Mouse (Mus musculus) gastrocnemius, adult 2 months (tissue): Measurements from ENCODE around the gene Stard9. TPM values are rescaled to one million over a fixed set of nuclear protein-coding genes. Genes with fewer than 3 reads are reported as not detected.
A peak's percentile ranks its signal among the peaks of the same experiment; 100 is the strongest.
"Not testable (repeated sequence)": the region's sequence is repeated elsewhere in the genome, so short reads cannot be mapped to it uniquely, and the experiment has no call there.

Experiments used
- DNase-seq: peaks from one replicate; pipeline ENCODE4 v3.0.0; 2022
- H3K27ac ChIP-seq: fragments of 200-600 bp; 2 replicates; pipeline ENCODE4 v1.8.1; 2022; ENCODE audit warnings: mild to moderate bottlenecking
- H3K4me3 ChIP-seq: fragments of 200-600 bp; 2 replicates; pipeline ENCODE4 v1.8.1; 2022; ENCODE audit warnings: mild to moderate bottlenecking, moderate library complexity
- CTCF ChIP-seq: fragments of 200-600 bp; IDR thresholded peaks from 2 replicates; pipeline ENCODE4 v1.8.1; 2022; ENCODE audit warnings: antibody characterized with exemption, mild to moderate bottlenecking, moderate library complexity
- intact Hi-C: fragments of 180-260 bp; cut with DNase I; formaldehyde crosslinking; loops from one replicate; pipeline ENCODE4 v1.15.1; 2025
- total RNA-seq, 2 experiments: library from RNA; stranded (reverse); gene quantifications; 2 replicates each; pipeline ENCODE4 v1.2.3; 2021

The Stard9 gene
- total RNA-seq, 2 experiments from 2014 or later: 3.0 TPM

DNA sequence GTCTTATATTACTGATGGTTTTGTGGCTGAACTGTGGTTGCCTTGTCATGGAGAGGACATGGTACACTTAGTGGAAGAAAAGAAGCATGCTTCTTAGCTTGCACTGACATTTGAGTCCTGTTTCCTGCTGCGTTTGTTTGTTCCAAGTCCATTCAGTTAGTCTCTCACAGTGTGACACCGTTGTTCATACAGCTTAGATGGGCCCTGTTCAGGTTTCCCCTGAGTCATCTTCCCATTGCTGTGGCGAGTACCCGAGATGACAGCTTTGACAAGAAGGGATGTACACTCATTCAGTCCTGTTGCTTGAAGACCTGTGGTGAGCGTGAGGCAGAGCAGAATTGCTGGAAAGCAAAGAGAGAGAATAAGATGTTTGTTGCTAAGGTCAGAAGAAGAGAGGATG, 29.6 kb downstream of the Stard9 start:
- no peak for TF ChIP-seq CTCF
- intact Hi-C loops: no loop called here
- no peak for DNase-seq
- Histone ChIP-seq H3K4me3 (no peak overlapping the region), H3K27ac (no peak overlapping the region)

- H3K27ac ChIP-seq: no peak overlapping the region
- intact Hi-C loops: no loop called here
- no peak overlapping the region for H3K4me3 ChIP-seq
- no peak for DNase-seq
- no peak for TF ChIP-seq CTCF
Measured at GRCm38 (mm10) chr2:120659318-120659717, 30.4 kb downstream of the Stard9 start.

DNA sequence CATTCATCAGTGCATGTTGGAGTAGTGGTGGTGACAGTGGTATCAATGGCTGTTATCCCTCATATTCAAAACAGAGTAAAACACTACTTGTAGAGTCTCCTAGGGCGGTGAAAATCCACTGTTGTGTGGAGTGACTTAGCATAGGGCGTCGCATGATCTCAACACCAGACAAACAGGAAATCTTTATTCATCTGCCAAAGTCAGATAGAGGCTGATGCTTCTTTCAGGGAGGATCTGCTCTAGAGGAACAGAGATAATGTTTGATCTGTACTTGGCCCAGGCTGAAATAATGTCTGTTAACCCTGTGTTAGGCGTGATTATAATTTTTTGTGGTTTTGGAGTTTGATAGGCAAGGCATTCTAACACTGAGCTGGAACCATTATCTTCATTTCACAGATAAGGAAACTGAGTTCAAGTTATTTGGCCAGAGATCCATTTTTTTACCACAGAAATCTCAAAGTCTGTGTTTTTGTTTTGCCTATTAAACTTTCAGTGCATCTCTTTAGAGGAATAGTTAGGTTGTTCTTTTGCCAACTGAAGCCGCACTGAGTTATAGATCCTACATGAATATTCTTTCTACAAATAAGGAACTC, 31.7 kb downstream of the Stard9 start:
- Histone ChIP-seq H3K27ac (peak overlapping the region; percentile 46; the same call in 1 of the 2 replicates), H3K4me3 (no peak overlapping the region)
- intact Hi-C loops: no loop called here
- no peak for TF ChIP-seq CTCF
- DNase-seq: no peak

- Histone ChIP-seq H3K27ac (no peak overlapping the region; the same call in 1 of the 2 replicates), H3K4me3 (no peak overlapping the region)
- no peak for TF ChIP-seq CTCF
- no peak for DNase-seq
- intact Hi-C loops: no loop called here
Measured at GRCm38 (mm10) chr2:120662766-120663165, 33.8 kb downstream of the Stard9 start.

DNA sequence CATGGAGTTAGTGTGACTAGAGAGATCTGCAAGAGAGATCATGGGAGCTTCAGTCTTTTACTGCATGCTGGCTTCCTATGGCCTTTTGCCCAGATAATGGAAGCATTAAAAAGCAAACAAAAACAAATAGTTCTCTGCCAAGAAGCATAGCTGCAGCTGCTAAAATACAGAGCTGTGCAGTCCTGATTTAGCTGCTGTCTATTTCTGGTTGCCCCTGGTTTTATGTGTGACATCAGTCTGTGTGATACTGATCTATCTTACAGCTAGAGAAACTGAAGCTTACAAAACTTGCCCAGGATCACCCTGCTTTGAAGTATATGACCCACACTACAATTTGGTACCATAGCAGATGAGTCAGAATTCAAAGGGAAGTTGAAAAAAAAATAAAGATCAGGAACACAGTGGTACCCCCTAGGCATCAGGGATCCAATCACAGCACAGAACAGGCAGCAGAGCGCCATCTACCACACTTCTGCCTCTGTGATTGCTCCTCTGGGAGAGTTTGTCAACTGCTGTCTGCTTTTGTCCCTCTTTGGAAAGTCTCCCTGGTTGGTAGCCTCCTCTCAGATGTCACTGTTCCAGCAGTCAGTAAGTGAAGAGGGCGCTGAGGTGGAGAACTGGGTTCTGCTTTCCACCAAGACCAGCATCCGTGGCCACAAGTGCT, 34.7 kb downstream of the Stard9 start:
- peak; percentile 30; the same call in 1 of the 2 replicates for TF ChIP-seq CTCF
- no peak for DNase-seq
- intact Hi-C loops: no loop called here
- peak overlapping the region; percentile 70 for H3K27ac ChIP-seq
- H3K4me3 ChIP-seq: no peak overlapping the region

DNA sequence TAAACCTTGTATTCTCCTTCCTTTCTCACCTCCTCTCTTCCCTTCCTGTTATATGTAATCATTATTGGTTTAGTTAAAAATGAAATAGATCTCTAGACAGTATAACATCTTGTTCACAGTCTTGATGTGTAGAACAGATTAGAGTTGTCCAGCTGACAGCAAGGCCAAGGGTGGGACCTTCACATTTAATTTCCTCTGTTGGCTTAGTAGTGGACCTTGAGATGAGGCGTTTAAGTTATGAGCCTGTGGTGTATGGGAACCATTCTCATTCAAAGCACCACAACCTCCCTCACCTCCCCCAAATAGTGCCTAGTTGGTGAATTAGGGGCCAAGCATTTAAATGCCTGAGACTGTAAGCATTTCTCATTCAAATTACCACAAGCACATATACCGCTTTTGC, 38.5 kb downstream of the Stard9 start:
- intact Hi-C loops: no loop called here

DNA sequence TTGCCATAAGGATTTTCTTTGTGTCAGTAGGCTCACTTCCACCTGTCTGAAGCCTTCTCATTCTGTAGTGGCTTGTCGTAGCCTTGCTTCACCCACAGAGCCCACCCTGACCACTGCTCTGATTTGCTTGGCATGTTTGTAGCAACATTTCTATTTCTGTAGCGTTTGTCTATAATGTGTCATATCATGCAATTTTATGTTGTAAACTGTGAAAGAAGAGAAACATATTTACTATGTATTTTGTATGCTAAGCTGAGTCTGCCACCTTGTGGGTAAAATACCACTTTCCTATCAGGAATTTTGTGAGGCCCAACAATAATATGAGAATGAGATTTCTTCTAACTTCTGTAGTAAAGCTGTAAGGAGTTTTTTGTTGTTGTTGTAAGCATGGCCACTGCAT, 41.3 kb downstream of the Stard9 start:
- no peak for DNase-seq
- intact Hi-C loops: loop anchor here (2.0 to 5.0 kb wide), 2 partner anchors 38 to 191 kb away; no protein-coding TSS in a partner anchor
- TF ChIP-seq CTCF: peak; percentile 57
- Histone ChIP-seq H3K4me3 (no peak overlapping the region), H3K27ac (no peak overlapping the region)

More for the DNA sequence above, 38.5 kb downstream of the Stard9 start:
- TF ChIP-seq CTCF: no peak
- DNase-seq: no peak
- no peak overlapping the region for H3K4me3 ChIP-seq
- H3K27ac ChIP-seq: no peak overlapping the region

GRCm38 (mm10) chr2:120681151-120681550, 52.2 kb downstream of the Stard9 start:
- intact Hi-C loops, DNase-seq, H3K4me3 ChIP-seq, H3K27ac ChIP-seq: not testable (repeated sequence)

- no peak for DNase-seq
- no peak for TF ChIP-seq CTCF
- Histone ChIP-seq H3K4me3 (no peak overlapping the region), H3K27ac (no peak overlapping the region)
- intact Hi-C loops: no loop called here
Measured at GRCm38 (mm10) chr2:120697767-120698166, 68.8 kb downstream of the Stard9 start.

DNA sequence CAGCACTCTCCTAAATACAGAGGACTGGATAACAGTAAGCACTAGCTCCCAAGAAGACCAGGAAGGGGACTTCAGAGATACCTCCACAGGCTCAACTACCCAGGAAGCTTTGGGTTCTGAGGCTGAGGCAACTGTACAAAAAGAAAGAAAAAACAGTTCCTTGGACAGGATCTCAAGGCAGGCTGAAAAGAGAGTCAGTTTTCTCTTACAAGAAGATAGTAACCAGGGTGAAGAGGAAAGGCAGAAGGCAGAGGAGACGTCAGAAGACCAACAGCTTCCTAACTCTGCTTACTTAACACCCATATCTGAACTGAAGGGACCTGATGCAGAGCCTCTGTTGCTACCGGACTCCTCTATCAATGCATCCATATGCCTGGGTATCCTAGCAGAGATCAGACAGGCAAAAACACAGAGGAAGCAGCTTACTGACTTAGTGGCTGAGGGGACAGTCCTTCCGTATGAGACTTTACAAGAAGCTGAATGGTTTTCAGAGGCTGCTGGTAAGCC, 71.5 kb downstream of the Stard9 start:
- TF ChIP-seq CTCF: no peak
- Histone ChIP-seq H3K4me3 (no peak overlapping the region), H3K27ac (no peak overlapping the region)
- no peak for DNase-seq
- intact Hi-C loops: no loop called here

GRCm38 (mm10) chr2:120702675-120703074, 73.8 kb downstream of the Stard9 start:
- Histone ChIP-seq H3K27ac (no peak overlapping the region), H3K4me3 (no peak overlapping the region)
- DNase-seq: no peak
- intact Hi-C loops: no loop called here
- TF ChIP-seq CTCF: no peak

- no peak for DNase-seq
- Histone ChIP-seq H3K4me3 (no peak overlapping the region), H3K27ac (no peak overlapping the region)
- intact Hi-C loops: no loop called here
- TF ChIP-seq CTCF: no peak
Measured at GRCm38 (mm10) chr2:120707041-120707440, 78.1 kb downstream of the Stard9 start.

DNA sequence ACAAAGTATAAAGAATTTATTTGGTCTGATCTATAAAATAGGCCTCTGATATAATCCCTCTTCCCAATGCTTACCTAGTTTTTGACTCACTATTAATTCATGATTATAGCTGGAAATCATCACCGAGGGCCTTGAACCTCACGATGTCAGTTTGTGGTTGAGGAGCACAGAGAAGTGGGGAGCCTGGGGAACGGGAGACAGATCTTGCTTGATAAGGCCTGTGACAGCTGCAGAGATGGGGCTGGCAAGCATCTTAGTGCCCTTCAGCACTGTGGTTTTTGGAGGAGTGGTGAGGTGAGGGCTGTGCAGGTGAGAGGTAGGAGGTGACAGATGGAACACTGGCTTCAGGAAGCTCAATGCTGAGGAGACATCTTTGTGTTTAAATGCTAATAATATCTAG, 81.2 kb downstream of the Stard9 start:
- Histone ChIP-seq H3K27ac (no peak overlapping the region), H3K4me3 (no peak overlapping the region)
- intact Hi-C loops: no loop called here
- TF ChIP-seq CTCF: no peak
- no peak for DNase-seq

- Histone ChIP-seq H3K4me3 (no peak overlapping the region), H3K27ac (no peak overlapping the region)
- TF ChIP-seq CTCF: no peak
- DNase-seq: no peak
- intact Hi-C loops: no loop called here
Measured at GRCm38 (mm10) chr2:120710948-120711347, 82.0 kb downstream of the Stard9 start.
